Mouse (Mus musculus): ENCODE data around the gene Capzb.

Gene Capzb

GRCm38 (mm10) chr4:139234261-139234660, 41.6 kb downstream of the Capzb start:
- no peak for DNase-seq (ENCODE audit: low read depth, low spot score)

DNA sequence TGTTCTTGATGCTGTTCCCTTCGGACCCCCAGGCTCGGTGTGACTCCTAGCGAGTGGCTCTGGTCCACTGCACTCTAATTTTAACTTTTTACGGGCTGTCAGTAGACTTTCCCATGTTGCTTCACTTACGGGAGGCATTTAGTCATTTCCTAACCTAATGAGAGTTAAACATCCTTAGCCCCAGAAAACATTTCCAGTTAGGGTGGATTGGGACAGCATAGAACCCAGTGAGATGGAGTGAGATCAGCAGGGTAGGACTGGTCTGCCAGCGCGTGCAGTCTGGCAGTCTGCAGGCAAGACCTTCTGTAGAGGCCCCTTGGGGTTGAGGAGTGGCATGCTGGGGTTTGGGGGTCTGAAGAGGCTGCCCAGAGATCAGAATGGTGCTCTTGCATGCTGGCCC, 42.9 kb downstream of the Capzb start:
- no peak for DNase-seq (ENCODE audit: low read depth, low spot score)

- no peak for DNase-seq (ENCODE audit: low read depth, low spot score)
These were observed 45.9 kb downstream of the Capzb start for GRCm38 (mm10) chr4:139238612-139239011.

GRCm38 (mm10) chr4:139240334-139240733, 47.6 kb downstream of the Capzb start:
- no peak for DNase-seq (ENCODE audit: low read depth, low spot score)

- no peak for DNase-seq (ENCODE audit: low read depth, low spot score)
These were observed 49.2 kb downstream of the Capzb start for GRCm38 (mm10) chr4:139241678-139242606.

GRCm38 (mm10) chr4:139242607-139242955, 49.9 kb downstream of the Capzb start:
- no peak for DNase-seq (ENCODE audit: low read depth, low spot score)

GRCm38 (mm10) chr4:139244176-139244575, 51.5 kb downstream of the Capzb start:
- DNase-seq (ENCODE audit: low read depth, low spot score), result no peak

DNA sequence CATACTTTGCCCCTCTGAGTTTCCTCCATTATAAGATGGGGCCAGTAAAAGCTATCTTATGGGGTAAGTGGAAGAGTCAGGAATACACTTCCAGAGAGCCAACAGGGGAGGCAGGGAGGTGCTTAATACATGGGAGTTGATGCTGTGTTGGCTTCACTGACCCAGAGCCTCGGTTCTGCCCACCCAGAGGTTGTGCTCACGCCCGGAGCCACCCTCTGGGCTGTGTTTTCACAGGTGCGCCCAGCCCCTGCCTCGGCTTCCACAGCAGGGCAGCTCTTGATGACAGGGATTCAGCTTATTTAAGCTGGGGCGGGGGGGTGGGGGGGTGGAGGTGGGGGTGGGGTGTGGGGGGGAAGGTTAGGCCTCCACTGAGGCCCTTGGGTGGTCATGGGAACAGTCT, 52.1 kb downstream of the Capzb start:
- no peak for DNase-seq (ENCODE audit: low read depth, low spot score)

GRCm38 (mm10) chr4:139245534-139245933, 52.8 kb downstream of the Capzb start:
- DNase-seq (ENCODE audit: low read depth, low spot score), result no peak

DNA sequence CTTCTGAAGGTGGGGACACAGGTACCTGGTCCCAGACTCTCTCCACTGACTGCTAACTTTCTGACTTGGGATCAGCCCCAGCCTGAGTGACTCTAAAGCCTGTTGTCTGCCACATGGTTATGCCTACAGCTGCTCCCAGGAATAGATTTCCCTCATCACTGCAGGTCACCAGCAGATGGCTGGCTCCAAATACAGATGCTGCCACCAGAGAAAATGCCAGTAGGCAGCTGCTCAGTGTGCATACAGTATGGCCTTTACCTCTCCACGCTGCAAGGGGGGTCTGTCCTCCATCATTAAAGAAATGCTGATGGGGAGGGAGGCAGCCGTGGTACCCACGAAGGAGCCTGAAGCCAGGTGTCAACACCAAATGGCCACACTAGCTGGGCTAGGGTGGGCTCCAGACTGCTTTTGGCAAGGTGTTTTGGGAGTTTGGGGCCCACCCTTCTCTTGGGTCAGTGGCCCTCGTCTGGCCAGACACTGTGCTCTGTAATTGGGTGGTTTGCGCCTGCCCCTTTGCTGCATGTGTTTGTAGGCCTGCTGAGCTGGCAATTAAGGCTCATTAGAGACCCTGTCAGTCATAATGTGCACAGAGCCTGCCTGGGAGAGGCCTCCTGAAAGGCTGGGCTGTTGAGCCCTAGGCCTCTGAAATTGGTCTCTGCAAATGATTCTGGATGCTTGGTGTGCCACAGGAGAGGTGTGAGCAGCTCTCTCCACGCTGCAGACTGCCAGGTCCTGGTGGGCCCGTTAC, 53.6 kb downstream of the Capzb start:
- DNase-seq (ENCODE audit: low read depth, low spot score), result no peak

DNA sequence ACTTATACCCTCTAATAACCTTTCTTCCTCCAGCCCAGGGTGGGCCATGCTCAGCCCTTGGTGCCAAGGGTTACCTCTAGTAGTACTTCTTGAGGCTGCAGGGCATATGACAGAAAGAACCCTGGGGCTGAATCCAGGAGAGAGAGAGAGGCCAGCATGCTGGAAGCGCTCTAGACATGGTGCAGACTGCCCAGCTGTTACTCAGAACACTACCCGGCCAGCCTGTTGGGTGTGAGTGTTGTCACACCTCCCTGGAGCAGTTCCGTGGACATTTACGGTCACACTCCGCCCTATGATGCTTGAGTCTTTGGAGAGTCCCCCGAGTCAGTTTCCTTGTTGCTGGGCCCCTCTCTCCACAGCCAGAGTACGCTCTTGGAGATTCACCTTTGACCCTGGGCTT, 55.3 kb downstream of the Capzb start:
- DNase-seq (ENCODE audit: low read depth, low spot score), result no peak

DNA sequence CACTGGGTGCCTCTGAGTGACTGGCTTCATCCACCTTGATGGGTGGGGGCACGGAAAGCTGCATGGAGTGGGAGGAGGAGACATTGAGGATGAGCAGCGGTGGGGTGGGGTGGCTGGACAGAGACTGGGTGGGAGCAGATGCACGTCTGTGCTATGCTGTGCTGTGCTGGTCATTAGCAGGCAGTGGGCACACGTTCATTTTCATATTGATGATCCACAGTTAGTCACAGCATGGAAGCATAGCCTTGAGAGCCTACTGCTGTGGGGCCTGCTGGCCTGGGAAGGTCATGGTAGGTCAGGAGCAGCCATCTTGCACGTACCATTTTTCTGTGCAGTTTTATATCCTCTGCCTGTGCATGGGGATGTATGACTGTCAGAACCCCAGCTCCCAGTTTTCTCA, 56.0 kb downstream of the Capzb start:
- no peak for DNase-seq (ENCODE audit: low read depth, low spot score)

DNA sequence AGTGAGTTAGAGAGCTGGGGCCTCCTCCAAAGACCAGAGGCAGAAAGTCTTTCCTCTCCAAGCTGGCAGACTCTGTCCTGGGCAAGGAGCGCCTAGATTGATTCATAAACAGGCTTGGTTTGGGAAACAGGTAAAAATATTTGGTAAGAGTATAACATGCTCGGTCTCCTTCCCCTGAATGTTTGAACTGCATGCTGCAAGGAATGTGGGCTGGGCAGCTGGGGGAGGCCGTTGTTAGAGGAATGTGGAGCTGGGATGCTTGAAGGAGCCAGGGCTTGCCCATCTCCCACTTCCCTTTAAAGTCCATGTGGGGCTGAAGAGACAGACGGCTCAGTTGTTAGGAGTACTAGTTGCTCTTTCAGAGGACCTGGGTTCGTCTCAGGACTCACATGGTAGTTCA, 57.3 kb downstream of the Capzb start:
- no peak for DNase-seq (ENCODE audit: low read depth, low spot score)

DNA sequence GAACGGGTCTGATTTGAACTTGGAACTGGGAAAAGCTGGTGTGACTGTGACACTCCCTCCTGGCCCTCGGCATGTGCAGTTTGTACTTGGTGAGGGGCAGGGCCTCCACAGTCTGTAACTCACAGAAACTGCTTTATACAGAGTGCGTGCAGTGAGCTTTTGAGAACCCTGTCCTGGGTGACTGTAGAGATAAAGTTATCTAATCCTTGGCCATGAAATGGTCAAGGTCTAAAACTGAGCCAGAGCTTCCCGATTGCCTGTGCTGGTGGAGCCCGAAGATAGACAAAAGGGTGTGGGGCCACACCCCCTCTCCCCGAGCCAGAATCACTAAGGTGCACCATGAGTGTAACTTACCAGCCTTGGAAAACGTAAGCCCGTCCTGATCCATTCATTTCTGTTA, 58.2 kb downstream of the Capzb start:
- DNase-seq (ENCODE audit: low read depth, low spot score), result no peak

- peak; percentile 17 for DNase-seq (ENCODE audit: low read depth, low spot score)
These were observed 59.5 kb downstream of the Capzb start for GRCm38 (mm10) chr4:139252051-139252760.

- DNase-seq (ENCODE audit: low read depth, low spot score), result no peak
These were observed 60.5 kb downstream of the Capzb start for GRCm38 (mm10) chr4:139253206-139253605.

- DNase-seq (ENCODE audit: low read depth, low spot score), result no peak
These were observed 63.4 kb downstream of the Capzb start for GRCm38 (mm10) chr4:139256146-139256545.

GRCm38 (mm10) chr4:139256708-139257107, 64.0 kb downstream of the Capzb start:
- DNase-seq (ENCODE audit: low read depth, low spot score), result no peak

DNA sequence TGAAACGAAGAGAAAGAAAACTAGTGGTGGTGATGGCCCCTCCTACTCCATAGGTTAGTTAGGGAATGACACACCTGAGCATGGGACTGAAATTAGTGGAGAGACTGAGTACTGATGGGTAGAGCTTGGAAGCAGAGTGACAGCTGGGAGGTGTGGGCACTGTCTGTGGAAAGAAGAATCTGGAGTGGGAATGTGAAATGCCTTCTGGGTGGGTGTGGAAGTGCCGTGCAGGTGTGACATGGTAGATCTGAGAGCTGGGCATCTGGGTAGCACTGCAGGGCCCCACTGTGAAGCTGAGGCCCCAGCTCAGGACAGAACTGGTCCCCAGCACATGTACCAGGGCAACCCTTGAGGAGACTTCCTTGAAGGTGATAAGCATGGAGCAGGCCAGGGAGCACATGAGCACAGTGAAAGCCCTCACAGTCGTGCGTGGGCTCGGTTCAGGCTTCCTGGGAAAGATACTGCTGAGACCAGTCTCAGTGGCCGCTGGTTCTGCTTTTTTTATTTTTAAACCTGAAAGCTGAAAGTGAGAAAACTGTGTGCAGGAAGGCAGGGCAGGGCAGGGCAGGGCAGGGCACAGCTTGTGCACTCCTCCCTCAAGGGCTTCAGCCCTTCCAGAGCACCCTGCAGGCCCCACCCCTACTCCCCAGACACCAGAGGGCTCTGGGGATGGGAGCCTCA, 66.1 kb downstream of the Capzb start:
- no peak for DNase-seq (ENCODE audit: low read depth, low spot score)

GRCm38 (mm10) chr4:139259302-139259871, 66.7 kb downstream of the Capzb start:
- DNase-seq (ENCODE audit: low read depth, low spot score), result no peak

DNA sequence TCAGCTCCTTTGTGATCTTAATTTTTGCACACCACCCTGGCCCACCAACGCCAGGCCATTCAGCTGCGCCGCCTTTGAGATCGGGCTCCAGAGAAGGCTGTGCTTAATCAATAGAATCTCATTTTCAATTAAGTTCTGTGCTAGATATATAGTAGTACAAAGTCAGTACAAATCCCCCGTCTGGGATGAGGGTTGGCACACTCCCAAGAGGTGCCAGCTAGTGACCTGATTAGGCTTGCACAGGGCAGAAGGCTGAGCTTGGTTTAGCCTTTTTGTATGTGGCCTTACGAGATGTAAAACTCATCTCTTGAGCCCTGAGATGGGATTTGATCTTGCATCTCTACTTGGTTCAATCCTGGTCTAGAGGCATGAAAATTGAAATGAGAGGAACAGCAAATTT, 70.3 kb downstream of the Capzb start:
- DNase-seq (ENCODE audit: low read depth, low spot score), result no peak

Measured in c-Kit-negative CD71-positive TER-119-positive erythroid progenitor cells, embryonic 14.5 days (primary cell).